Mouse (Mus musculus): ENCODE measurements around the gene Rufy3.
"Not testable (repeated sequence)": the region's sequence is repeated elsewhere in the genome, so short reads cannot be mapped to it uniquely, and the experiment has no call there.

Gene Rufy3

GRCm38 (mm10) chr5:88564501-88565147 lies at the start of gene Rufy3:
TSS of gene Rufy3 (plus strand) at chr5:88565040.
- DNase-seq: peak; percentile 74 to 85

GRCm38 (mm10) chr5:88519232-88519631 lies 45.6 kb upstream of the Rufy3 start:
- DNase-seq: peak; percentile 61 to 72

- DNase-seq: no peak
Observed at GRCm38 (mm10) chr5:88527657-88528056, 37.2 kb upstream of the Rufy3 start, which contains the start of gene Jchain. TSS of gene Jchain (minus strand) at chr5:88527891.

- no peak for DNase-seq
Observed at GRCm38 (mm10) chr5:88530908-88531307, 33.9 kb upstream of the Rufy3 start.

GRCm38 (mm10) chr5:88534697-88535096 lies 30.1 kb upstream of the Rufy3 start:
- no peak for DNase-seq

- DNase-seq: no peak
Observed at GRCm38 (mm10) chr5:88540845-88541244, 24.0 kb upstream of the Rufy3 start.

GRCm38 (mm10) chr5:88542651-88543282 lies 22.1 kb upstream of the Rufy3 start:
- DNase-seq: peak; percentile 73 to 78

- not testable (repeated sequence) for DNase-seq
Observed at GRCm38 (mm10) chr5:88544411-88544810, 20.4 kb upstream of the Rufy3 start.

- no peak for DNase-seq
Observed at GRCm38 (mm10) chr5:88545536-88545935, 19.3 kb upstream of the Rufy3 start.

GRCm38 (mm10) chr5:88553271-88554085 lies 11.4 kb upstream of the Rufy3 start:
- DNase-seq: no peak

GRCm38 (mm10) chr5:88554086-88554886 lies 10.6 kb upstream of the Rufy3 start, which contains the start of gene Utp3:
TSS of gene Utp3 (plus strand) at chr5:88554462.
- DNase-seq: peak; percentile 95 to 97

- DNase-seq: no peak
Observed at GRCm38 (mm10) chr5:88558991-88559390, 5.8 kb upstream of the Rufy3 start.

GRCm38 (mm10) chr5:88561080-88561814 lies 3.6 kb upstream of the Rufy3 start:
- DNase-seq: no peak

- no peak for DNase-seq
Observed at GRCm38 (mm10) chr5:88562863-88563780, 1.7 kb upstream of the Rufy3 start.

- peak; percentile 76 to 81 for DNase-seq
Observed at GRCm38 (mm10) chr5:88565148-88566033, 551 bp downstream of the Rufy3 start.

GRCm38 (mm10) chr5:88566034-88566841 lies 1.4 kb downstream of the Rufy3 start:
- peak in 1 of 2 experiments; percentile 22 for DNase-seq

GRCm38 (mm10) chr5:88569541-88569940 lies 4.7 kb downstream of the Rufy3 start:
- no peak for DNase-seq

- DNase-seq: no peak
Observed at GRCm38 (mm10) chr5:88574829-88575228, 10.0 kb downstream of the Rufy3 start.

Data from cerebellum, postnatal 10 days (tissue).